Mouse (Mus musculus) stomach, postnatal 0 days (tissue): ENCODE data around the gene Nsun7. TPM values are rescaled to one million over a fixed set of nuclear protein-coding genes. Genes with fewer than 3 reads are reported as not detected.
A peak's percentile ranks its signal among the peaks of the same experiment; 100 is the strongest.

ENCODE experiments used
- ATAC-seq: fragments of 200-750 bp; cut with Nextera tagmentation; 2 replicates; pipeline ENCODE4 v1.8.0; 2017; ENCODE audit not compliant: low FRiP score, low TSS enrichment
- DNase-seq: peaks from one replicate; pipeline ENCODE4 v3.0.0-alpha.2; 2016; ENCODE audit warnings: low spot score
- H3K27ac ChIP-seq: fragments of 300-500 bp; sonication (generic); replicated peaks from 2 replicates; pipeline ENCODE4 v1.5.1; 2014; ENCODE audit warnings: mild to moderate bottlenecking, control low read depth
- H3K27me3 ChIP-seq: fragments of 300-500 bp; sonication (generic); 2 replicates; pipeline ENCODE4 v1.6.1; 2014; ENCODE audit warnings: low read length; ENCODE audit not compliant: control insufficient read depth, insufficient read depth
- H3K36me3 ChIP-seq: fragments of 300-500 bp; sonication (generic); 2 replicates; pipeline ENCODE4 v1.6.1; 2014; ENCODE audit warnings: low read length, mixed read lengths; ENCODE audit not compliant: control insufficient read depth, insufficient read depth
- H3K4me1 ChIP-seq: fragments of 300-500 bp; sonication (generic); replicated peaks from 2 replicates; pipeline ENCODE4 v1.6.1; 2014; ENCODE audit warnings: antibody characterized with exemption; ENCODE audit not compliant: control insufficient read depth, insufficient read depth
- H3K4me2 ChIP-seq: fragments of 300-500 bp; sonication (generic); replicated peaks from 2 replicates; pipeline ENCODE4 v1.6.1; 2014; ENCODE audit warnings: low read depth, mild to moderate bottlenecking, control low read depth, moderate library complexity
- H3K4me3 ChIP-seq: fragments of 300-500 bp; sonication (generic); 2 replicates; pipeline ENCODE4 v1.5.1; 2014; ENCODE audit warnings: low read depth, low read length, control low read depth
- H3K9ac ChIP-seq: fragments of 300-500 bp; sonication (generic); 2 replicates; pipeline ENCODE4 v1.6.1; 2014; ENCODE audit warnings: mild to moderate bottlenecking, low read length, control low read depth, mixed read lengths
- H3K9me3 ChIP-seq: fragments of 300-500 bp; sonication (generic); 2 replicates; pipeline ENCODE4 v1.6.1; 2016; ENCODE audit warnings: low read length; ENCODE audit not compliant: control insufficient read depth
- CTCF ChIP-seq: IDR thresholded peaks from 2 replicates; pipeline ENCODE4 v1.5.1; 2016; ENCODE audit warnings: antibody characterized with exemption, low read depth, mild to moderate bottlenecking, moderate library complexity
- EP300 ChIP-seq: optimal IDR thresholded peaks from 2 replicates; pipeline ENCODE3; 2016; ENCODE audit warnings: antibody characterized with exemption
- WGBS: fragments of 180-500 bp; shearing (Covaris S2); extraction: QIAGEN DNeasy Blood & Tissue Kit; methylation state at CpG from one replicate; pipeline ENCODE4 v1.1.7; 2014; 5-methylcytosine and 5-hydroxymethylcytosine counted together
- polyA plus RNA-seq: library from polyadenylated mRNA; unstranded; fragments of >200 nt; fragmentation: Nextera tagmentation; extraction: Ambion mirVana; gene quantifications from 2 replicates; pipeline ENCODE4 v1.2.1, GENCODE M21; 2015

The Nsun7 gene
- 0.06 and 0.10 TPM in 2 replicates for polyA plus RNA-seq

- WGBS = under 1% methylated on average over 44 of the region's 44 CpGs
- no peaks in the 10 kb centered on the region for H3K4me1 ChIP-seq
- TF ChIP-seq EP300 (no peak), CTCF (0 out of 2 replicates have a peak, but pooled peaks have one; percentile 1)
- no peaks in the 10 kb centered on the region for H3K9me3 ChIP-seq
- no peak within 1 kb of the TSS for H3K27ac ChIP-seq
- no peaks in the 10 kb centered on the region for H3K36me3 ChIP-seq
- H3K4me3 ChIP-seq = peak within 1 kb of the TSS; percentile 55
- H3K4me2 ChIP-seq = peak within 1 kb of the TSS; percentile 90
- ATAC-seq = peak; percentile 74
- no peaks in the 10 kb centered on the region for H3K27me3 ChIP-seq
- peak within 1 kb of the TSS; percentile 68 for H3K9ac ChIP-seq
- peak; percentile 70 for DNase-seq
Measured at GRCm38 (mm10) chr5:66259756-66260448, at the start of gene Nsun7. Gene Nsun7 (plus strand): TSS chr5:66259897.

- no peak for TF ChIP-seq CTCF
- no peak for TF ChIP-seq EP300
- WGBS = 59% methylated on average over 7 of the region's 7 CpGs
- no peaks in the 10 kb centered on the region for H3K9me3 ChIP-seq
- H3K9ac ChIP-seq = no peak overlapping the region
- H3K27me3 ChIP-seq = no peaks in the 10 kb centered on the region
- peak; percentile 55 for DNase-seq
- no peak overlapping the region for H3K4me3 ChIP-seq
- peak; percentile 70; the same call in 1 of the 2 replicates for ATAC-seq
- no peak overlapping the region for H3K27ac ChIP-seq
- H3K4me1 ChIP-seq = no peaks in the 10 kb centered on the region
- no peak overlapping the region for H3K4me2 ChIP-seq
- H3K36me3 ChIP-seq = no peaks in the 10 kb centered on the region
Measured at GRCm38 (mm10) chr5:66214395-66214935, 45.2 kb upstream of the Nsun7 start.

GRCm38 (mm10) chr5:66215569-66216277 lies 44.0 kb upstream of the Nsun7 start:
- no peaks in the 10 kb centered on the region for H3K27me3 ChIP-seq
- ATAC-seq = no peak
- H3K9ac ChIP-seq = no peak overlapping the region
- no peaks in the 10 kb centered on the region for H3K4me1 ChIP-seq
- 45% methylated on average over 10 of the region's 10 CpGs for WGBS
- no peak for TF ChIP-seq EP300
- TF ChIP-seq CTCF = no peak
- no peaks in the 10 kb centered on the region for H3K36me3 ChIP-seq
- H3K4me2 ChIP-seq = no peak overlapping the region
- no peaks in the 10 kb centered on the region for H3K9me3 ChIP-seq
- no peak overlapping the region for H3K27ac ChIP-seq
- no peak overlapping the region for H3K4me3 ChIP-seq
- no peak for DNase-seq

- H3K4me3 ChIP-seq = no peak overlapping the region
- no peak for DNase-seq
- peak overlapping the region; percentile 6; the same call in 1 of the 2 replicates for H3K4me2 ChIP-seq
- no peaks in the 10 kb centered on the region for H3K36me3 ChIP-seq
- no peak overlapping the region for H3K27ac ChIP-seq
- no peak for TF ChIP-seq CTCF
- TF ChIP-seq EP300 = no peak
- no peak for ATAC-seq
- H3K27me3 ChIP-seq = no peaks in the 10 kb centered on the region
- no peak overlapping the region for H3K9ac ChIP-seq
- WGBS = 26% methylated on average over 6 of the region's 6 CpGs
- H3K9me3 ChIP-seq = no peaks in the 10 kb centered on the region
- no peaks in the 10 kb centered on the region for H3K4me1 ChIP-seq
Measured at GRCm38 (mm10) chr5:66219692-66220091, 40.0 kb upstream of the Nsun7 start.

GRCm38 (mm10) chr5:66220620-66221019 lies 39.1 kb upstream of the Nsun7 start:
- peak; percentile 78 for ATAC-seq

GRCm38 (mm10) chr5:66222916-66223315 lies 36.8 kb upstream of the Nsun7 start:
- WGBS = 85% methylated on average over 15 of the region's 15 CpGs
- no peak overlapping the region for H3K4me2 ChIP-seq
- no peaks in the 10 kb centered on the region for H3K4me1 ChIP-seq
- no peaks in the 10 kb centered on the region for H3K36me3 ChIP-seq
- no peak overlapping the region for H3K27ac ChIP-seq
- ATAC-seq (no peak), DNase-seq (no peak)
- TF ChIP-seq EP300 (no peak), CTCF (no peak)
- H3K9ac ChIP-seq = no peak overlapping the region
- H3K27me3 ChIP-seq = no peaks in the 10 kb centered on the region
- no peaks in the 10 kb centered on the region for H3K9me3 ChIP-seq
- no peak overlapping the region for H3K4me3 ChIP-seq

More at GRCm38 (mm10) chr5:66220620-66221019, 39.1 kb upstream of the Nsun7 start:
- Histone ChIP-seq H3K4me2 (no peak overlapping the region), H3K9ac (no peak overlapping the region), H3K4me3 (no peak overlapping the region), H3K36me3 (no peaks in the 10 kb centered on the region), H3K4me1 (no peaks in the 10 kb centered on the region), H3K27ac (no peak overlapping the region), H3K27me3 (no peaks in the 10 kb centered on the region), H3K9me3 (no peaks in the 10 kb centered on the region)
- 59% methylated on average over 9 of the region's 9 CpGs for WGBS
- DNase-seq = peak; percentile 60
- no peak for TF ChIP-seq CTCF
- TF ChIP-seq EP300 = no peak
